Mouse (Mus musculus) stomach, postnatal 0 days (tissue): ENCODE data around the gene Colq. TPM values are rescaled to one million over a fixed set of nuclear protein-coding genes. Genes with fewer than 3 reads are reported as not detected.

ENCODE experiments used
- ATAC-seq: fragments of 200-750 bp; cut with Nextera tagmentation; 2 replicates; pipeline ENCODE4 v1.8.0; 2017; ENCODE audit not compliant: low FRiP score, low TSS enrichment
- DNase-seq: peaks from one replicate; pipeline ENCODE4 v3.0.0-alpha.2; 2016; ENCODE audit warnings: low spot score
- H3K27ac ChIP-seq: fragments of 300-500 bp; sonication (generic); replicated peaks from 2 replicates; pipeline ENCODE4 v1.5.1; 2014; ENCODE audit warnings: mild to moderate bottlenecking, control low read depth
- H3K27me3 ChIP-seq: fragments of 300-500 bp; sonication (generic); 2 replicates; pipeline ENCODE4 v1.6.1; 2014; ENCODE audit warnings: low read length; ENCODE audit not compliant: control insufficient read depth, insufficient read depth
- H3K36me3 ChIP-seq: fragments of 300-500 bp; sonication (generic); 2 replicates; pipeline ENCODE4 v1.6.1; 2014; ENCODE audit warnings: low read length, mixed read lengths; ENCODE audit not compliant: control insufficient read depth, insufficient read depth
- H3K4me1 ChIP-seq: fragments of 300-500 bp; sonication (generic); replicated peaks from 2 replicates; pipeline ENCODE4 v1.6.1; 2014; ENCODE audit warnings: antibody characterized with exemption; ENCODE audit not compliant: control insufficient read depth, insufficient read depth
- H3K4me2 ChIP-seq: fragments of 300-500 bp; sonication (generic); replicated peaks from 2 replicates; pipeline ENCODE4 v1.6.1; 2014; ENCODE audit warnings: low read depth, mild to moderate bottlenecking, control low read depth, moderate library complexity
- H3K4me3 ChIP-seq: fragments of 300-500 bp; sonication (generic); 2 replicates; pipeline ENCODE4 v1.5.1; 2014; ENCODE audit warnings: low read depth, low read length, control low read depth
- H3K9ac ChIP-seq: fragments of 300-500 bp; sonication (generic); 2 replicates; pipeline ENCODE4 v1.6.1; 2014; ENCODE audit warnings: mild to moderate bottlenecking, low read length, control low read depth, mixed read lengths
- H3K9me3 ChIP-seq: fragments of 300-500 bp; sonication (generic); 2 replicates; pipeline ENCODE4 v1.6.1; 2016; ENCODE audit warnings: low read length; ENCODE audit not compliant: control insufficient read depth
- CTCF ChIP-seq: IDR thresholded peaks from 2 replicates; pipeline ENCODE4 v1.5.1; 2016; ENCODE audit warnings: antibody characterized with exemption, low read depth, mild to moderate bottlenecking, moderate library complexity
- EP300 ChIP-seq: optimal IDR thresholded peaks from 2 replicates; pipeline ENCODE3; 2016; ENCODE audit warnings: antibody characterized with exemption
- WGBS: fragments of 180-500 bp; shearing (Covaris S2); extraction: QIAGEN DNeasy Blood & Tissue Kit; methylation state at CpG from one replicate; pipeline ENCODE4 v1.1.7; 2014; 5-methylcytosine and 5-hydroxymethylcytosine counted together
- polyA plus RNA-seq: library from polyadenylated mRNA; unstranded; fragments of >200 nt; fragmentation: Nextera tagmentation; extraction: Ambion mirVana; gene quantifications from 2 replicates; pipeline ENCODE4 v1.2.1, GENCODE M21; 2015

Colq gene
- polyA plus RNA-seq, 1 experiment from 2014 or later = 0.91 TPM

DNA sequence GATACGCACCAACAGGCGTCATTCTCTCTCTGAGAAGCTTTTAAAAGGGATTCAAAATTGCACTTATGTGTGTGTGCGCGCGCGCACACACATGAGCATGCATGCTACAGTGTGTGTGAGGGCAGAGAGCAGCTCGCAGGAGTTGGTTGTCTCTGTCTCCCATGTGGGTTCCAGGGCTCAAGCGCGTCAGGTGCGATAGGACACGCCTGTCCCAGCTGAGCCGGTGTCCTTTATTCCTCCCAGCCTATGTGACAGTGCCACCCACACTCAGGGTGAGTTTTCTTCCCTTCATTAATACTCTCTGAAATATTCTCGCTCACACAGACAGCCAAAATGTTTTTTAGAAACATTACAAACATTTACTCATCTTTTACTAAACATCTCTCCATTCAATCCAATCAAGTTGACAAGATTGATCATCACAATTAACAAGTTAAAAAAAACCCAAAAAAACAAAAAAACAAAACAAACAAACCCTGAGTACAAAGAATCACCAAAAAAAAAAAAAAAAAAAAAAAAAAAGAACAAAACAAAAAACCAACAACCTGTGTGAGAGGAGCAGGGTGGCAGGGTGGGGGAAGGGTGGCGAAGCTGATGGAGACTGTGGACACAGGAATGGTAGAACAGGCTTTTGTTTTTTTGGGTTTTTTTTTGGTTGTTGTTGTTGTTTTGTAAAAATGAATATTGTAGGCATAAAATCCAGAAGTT lies 10.9 kb upstream of the Colq start:
- TF ChIP-seq EP300 (no peak), CTCF (no peak)
- Histone ChIP-seq H3K27ac (no peak overlapping the region), H3K9me3 (no peaks in the 10 kb centered on the region), H3K4me3 (no peak overlapping the region), H3K9ac (no peak overlapping the region), H3K36me3 (no peaks in the 10 kb centered on the region), H3K4me2 (no peak overlapping the region), H3K27me3 (no peaks in the 10 kb centered on the region), H3K4me1 (no peaks in the 10 kb centered on the region)
- 91% methylated on average over 14 of the region's 14 CpGs for WGBS
- ATAC-seq (no peak), DNase-seq (no peak)

DNA sequence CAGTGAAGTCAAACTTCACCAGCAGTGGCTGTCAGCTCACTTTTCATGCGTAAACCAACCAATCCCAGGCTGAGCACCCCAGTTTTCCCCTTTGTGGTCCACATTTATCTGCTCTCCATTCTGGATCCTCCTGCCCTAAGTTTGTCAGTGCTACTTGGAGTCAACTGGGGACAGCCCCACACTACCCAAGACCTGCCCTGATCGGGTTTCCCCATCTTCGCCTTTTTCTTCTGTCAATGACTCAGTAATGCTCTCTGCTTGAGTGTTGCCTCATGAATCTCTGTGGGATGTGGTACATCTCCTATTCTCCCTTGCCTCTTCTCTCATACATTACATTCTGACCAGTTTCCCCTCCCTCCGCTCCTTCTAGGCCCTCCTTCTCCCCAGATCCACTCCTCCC lies 6.3 kb upstream of the Colq start:
- no peak for TF ChIP-seq CTCF
- TF ChIP-seq EP300 = no peak
- Histone ChIP-seq H3K4me1 (no peaks in the 10 kb centered on the region), H3K27me3 (no peaks in the 10 kb centered on the region), H3K9me3 (no peaks in the 10 kb centered on the region), H3K36me3 (no peaks in the 10 kb centered on the region), H3K4me3 (no peak overlapping the region), H3K27ac (no peak overlapping the region), H3K9ac (no peak overlapping the region), H3K4me2 (no peak overlapping the region)
- DNase-seq (no peak), ATAC-seq (no peak)
- 94% methylated on average over 4 of the region's 4 CpGs for WGBS

DNA sequence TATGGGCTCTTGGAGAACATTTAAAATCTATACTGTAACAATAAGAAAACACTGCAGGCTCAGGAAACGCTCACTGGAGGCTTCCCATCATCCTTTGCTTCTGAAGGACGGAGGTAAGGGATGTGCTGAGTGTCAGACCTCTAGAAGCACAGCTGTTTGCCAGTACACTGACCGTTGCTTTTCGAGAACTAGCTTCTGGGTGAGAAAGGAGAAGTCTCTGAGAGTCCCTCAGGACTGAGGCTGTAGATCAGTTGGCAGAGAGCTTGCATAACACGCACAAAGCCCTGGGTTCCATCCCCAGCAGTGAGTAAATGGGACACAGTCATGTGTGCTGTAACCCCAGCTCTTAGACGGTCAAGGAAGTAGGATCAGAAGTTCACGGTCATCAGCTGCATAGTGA lies 5.3 kb upstream of the Colq start:
- Histone ChIP-seq H3K27ac (no peak overlapping the region), H3K36me3 (no peaks in the 10 kb centered on the region), H3K27me3 (no peaks in the 10 kb centered on the region), H3K4me1 (no peaks in the 10 kb centered on the region), H3K9me3 (no peaks in the 10 kb centered on the region), H3K4me3 (no peak overlapping the region), H3K4me2 (no peak overlapping the region), H3K9ac (no peak overlapping the region)
- TF ChIP-seq CTCF (no peak), EP300 (no peak)
- DNase-seq = no peak
- no peak for ATAC-seq
- 62% methylated on average over 7 of the region's 7 CpGs for WGBS

DNA sequence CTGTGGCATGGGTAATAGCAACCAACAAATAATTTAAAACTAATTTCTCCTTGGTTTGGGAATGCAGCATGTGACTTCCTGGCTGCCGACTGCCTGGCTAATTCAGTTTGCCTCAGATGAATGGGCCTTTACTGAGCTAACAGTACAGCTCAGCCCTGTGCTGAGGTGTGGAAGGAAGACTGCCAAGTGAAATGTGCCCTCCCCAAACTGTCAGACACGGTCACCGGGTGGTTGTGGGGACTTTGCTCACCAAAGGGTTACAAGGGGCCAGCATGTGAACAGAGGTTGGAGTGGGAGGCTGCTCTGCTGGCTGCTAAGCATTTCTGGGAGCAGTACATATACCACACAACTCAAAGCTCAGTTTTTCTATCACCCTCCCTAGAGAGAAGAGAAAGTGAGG lies 3.5 kb upstream of the Colq start:
- no peak overlapping the region for H3K9ac ChIP-seq
- H3K4me1 ChIP-seq = no peaks in the 10 kb centered on the region
- ATAC-seq (no peak), DNase-seq (no peak)
- no peaks in the 10 kb centered on the region for H3K36me3 ChIP-seq
- TF ChIP-seq EP300 (no peak), CTCF (no peak)
- H3K9me3 ChIP-seq = no peaks in the 10 kb centered on the region
- H3K27me3 ChIP-seq = no peaks in the 10 kb centered on the region
- H3K27ac ChIP-seq = no peak overlapping the region
- H3K4me3 ChIP-seq = no peak overlapping the region
- no peak overlapping the region for H3K4me2 ChIP-seq
- 72% methylated on average over 3 of the region's 3 CpGs for WGBS

DNA sequence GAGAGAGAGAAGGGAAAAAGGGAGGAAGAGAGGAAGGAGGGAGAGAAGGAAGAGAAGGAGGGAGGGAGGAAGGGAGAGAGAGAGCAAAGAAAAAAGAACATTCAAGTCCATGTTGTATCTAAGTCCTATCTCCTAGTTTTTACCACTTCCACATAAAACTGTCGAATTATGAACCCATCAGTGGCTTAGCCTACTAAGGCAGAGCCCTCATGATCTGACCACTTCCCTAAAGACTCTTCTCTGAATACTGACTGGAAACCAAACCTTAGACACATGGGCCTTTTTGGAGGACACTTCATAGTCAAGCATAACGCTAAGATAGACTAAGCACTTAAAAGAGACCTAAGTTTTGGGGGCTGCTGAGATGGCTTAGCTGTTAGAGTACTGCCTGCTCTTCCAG lies 1.9 kb upstream of the Colq start:
- H3K36me3 ChIP-seq = no peaks in the 10 kb centered on the region
- no peak for TF ChIP-seq EP300
- no peak for TF ChIP-seq CTCF
- DNase-seq (no peak), ATAC-seq (no peak)
- no peaks in the 10 kb centered on the region for H3K27me3 ChIP-seq
- H3K9ac ChIP-seq = no peak overlapping the region
- H3K4me1 ChIP-seq = no peaks in the 10 kb centered on the region
- H3K9me3 ChIP-seq = no peaks in the 10 kb centered on the region
- WGBS = 80% methylated on average over 2 of the region's 2 CpGs
- no peak overlapping the region for H3K27ac ChIP-seq
- H3K4me2 ChIP-seq = no peak overlapping the region
- no peak overlapping the region for H3K4me3 ChIP-seq

DNA sequence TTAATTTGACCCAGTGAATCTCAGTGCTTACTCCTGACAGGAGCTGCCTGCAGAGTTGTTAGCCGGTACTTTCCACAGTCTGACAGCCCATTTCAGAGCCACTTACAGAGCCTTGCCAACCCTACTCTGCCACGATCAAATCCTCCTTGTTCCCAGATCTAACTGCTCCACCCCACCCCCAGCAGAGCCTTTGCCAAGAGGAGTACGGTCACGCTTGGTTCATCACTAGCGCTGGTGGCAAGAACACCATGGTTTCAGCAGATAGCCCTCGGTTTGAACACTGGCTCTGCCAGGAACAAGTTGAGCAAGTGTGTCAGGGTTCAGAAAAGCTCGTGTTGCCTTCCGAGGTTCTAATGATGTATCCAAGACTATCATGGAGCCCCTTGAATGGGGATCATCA lies 4.7 kb downstream of the Colq start:
- 92% methylated on average over 8 of the region's 8 CpGs for WGBS
- DNase-seq = no peak
- no peak overlapping the region for H3K27ac ChIP-seq
- H3K4me3 ChIP-seq = no peak overlapping the region
- TF ChIP-seq CTCF (no peak), EP300 (no peak)
- no peak for ATAC-seq
- H3K36me3 ChIP-seq = no peaks in the 10 kb centered on the region
- no peaks in the 10 kb centered on the region for H3K4me1 ChIP-seq
- H3K9ac ChIP-seq = no peak overlapping the region
- H3K4me2 ChIP-seq = no peak overlapping the region
- H3K27me3 ChIP-seq = no peaks in the 10 kb centered on the region
- H3K9me3 ChIP-seq = no peaks in the 10 kb centered on the region
